Mouse (Mus musculus) testis, postnatal 14 days (tissue): ENCODE data around the gene Pqlc2.

Experiments
- DNase-seq: peaks from one replicate; pipeline ENCODE4 v3.0.0; 2021; ENCODE audit warnings: low spot score

The Pqlc2 gene

GRCm38 (mm10) chr4:139265783-139266499 is 44.6 kb downstream of the Pqlc2 start:
- no peak for DNase-seq

- no peak for DNase-seq
These were observed 47.5 kb downstream of the Pqlc2 start for GRCm38 (mm10) chr4:139262981-139263380.

GRCm38 (mm10) chr4:139259302-139259871 is 51.1 kb downstream of the Pqlc2 start:
- DNase-seq, result no peak

GRCm38 (mm10) chr4:139258621-139259301 is 51.7 kb downstream of the Pqlc2 start:
- no peak for DNase-seq

GRCm38 (mm10) chr4:139256708-139257107 is 53.8 kb downstream of the Pqlc2 start:
- no peak for DNase-seq

- DNase-seq, result no peak
These were observed 54.4 kb downstream of the Pqlc2 start for GRCm38 (mm10) chr4:139256146-139256545.

- DNase-seq, result no peak
These were observed 57.3 kb downstream of the Pqlc2 start for GRCm38 (mm10) chr4:139253206-139253605.

GRCm38 (mm10) chr4:139252051-139252760 is 58.3 kb downstream of the Pqlc2 start:
- peak; percentile 60 for DNase-seq

GRCm38 (mm10) chr4:139250886-139251285 is 59.6 kb downstream of the Pqlc2 start:
- peak; percentile 27 for DNase-seq

- DNase-seq, result no peak
These were observed 60.5 kb downstream of the Pqlc2 start for GRCm38 (mm10) chr4:139250043-139250442.

- DNase-seq, result no peak
These were observed 61.8 kb downstream of the Pqlc2 start for GRCm38 (mm10) chr4:139248736-139249135.

GRCm38 (mm10) chr4:139247966-139248365 is 62.5 kb downstream of the Pqlc2 start:
- no peak for DNase-seq

GRCm38 (mm10) chr4:139246130-139246877 is 64.2 kb downstream of the Pqlc2 start:
- DNase-seq, result no peak

GRCm38 (mm10) chr4:139245534-139245933 is 65.0 kb downstream of the Pqlc2 start:
- DNase-seq, result no peak

GRCm38 (mm10) chr4:139244766-139245165 is 65.7 kb downstream of the Pqlc2 start:
- DNase-seq, result no peak

- DNase-seq, result no peak
These were observed 66.3 kb downstream of the Pqlc2 start for GRCm38 (mm10) chr4:139244176-139244575.
